Mouse (Mus musculus) myocyte (in vitro differentiated cells): Measurements from ENCODE around the gene Zfp526. TPM values are rescaled to one million over a fixed set of nuclear protein-coding genes. Genes with fewer than 3 reads are reported as not detected.
"Not testable (repeated sequence)": the region's sequence is repeated elsewhere in the genome, so short reads cannot be mapped to it uniquely, and the experiment has no call there.

Experiments
- H3K27me3 ChIP-seq: one replicate; pipeline ENCODE4 v1.6.1; 2011; ENCODE audit not compliant: control insufficient read depth, insufficient read depth, insufficient read length
- H3K36me3 ChIP-seq: one replicate; pipeline ENCODE4 v1.6.1; 2011; ENCODE audit not compliant: control insufficient read depth, insufficient read depth
- H3K4me2 ChIP-seq: one replicate; pipeline ENCODE4 v1.6.1; 2011; ENCODE audit warnings: low read depth, control low read depth
- H3K4me3 ChIP-seq: one replicate; pipeline ENCODE4 v1.5.1; 2011; ENCODE audit warnings: mild to moderate bottlenecking, control low read depth, moderate library complexity
- H3K79me2 ChIP-seq: one replicate; pipeline ENCODE4 v1.6.1; 2011; ENCODE audit not compliant: control insufficient read depth, insufficient read depth
- H3ac ChIP-seq: one replicate; pipeline ENCODE4 v1.6.1; 2011; ENCODE audit not compliant: control insufficient read depth, insufficient read length
- CEBPB ChIP-seq: IDR thresholded peaks from 2 replicates; pipeline ENCODE4 v1.6.1; 2011; ENCODE audit warnings: mild to moderate bottlenecking, moderate library complexity; ENCODE audit not compliant: poor library complexity, insufficient read depth, severe bottlenecking
- E2F4 ChIP-seq: IDR thresholded peaks from one replicate; pipeline ENCODE4 v1.6.1; 2011; ENCODE audit warnings: mild to moderate bottlenecking, control low read depth, moderate library complexity; ENCODE audit not compliant: insufficient read depth
- MAX ChIP-seq: IDR thresholded peaks from one replicate; pipeline ENCODE4 v1.6.1; 2011; ENCODE audit warnings: low read depth, mild to moderate bottlenecking, control low read depth
- MYOD1 ChIP-seq, 3 experiments: IDR thresholded peaks; one replicate each; pipeline ENCODE4 v1.6.1; 2011; ENCODE audit warnings: control low read depth in 2 of 3, low read depth in 2 of 3, mild to moderate bottlenecking in 2 of 3, moderate library complexity in 1 of 3; ENCODE audit not compliant: insufficient read length in 2 of 3, control insufficient read depth in 1 of 3
- MYOG ChIP-seq, 3 experiments: IDR thresholded peaks; one replicate each; pipeline ENCODE4 v1.6.1; 2011; ENCODE audit warnings: control low read depth in 2 of 3, low read depth in 2 of 3, mild to moderate bottlenecking in 2 of 3; ENCODE audit not compliant: insufficient read length in 2 of 3, control insufficient read depth in 1 of 3, insufficient read depth in 1 of 3
- POLR2A ChIP-seq: IDR thresholded peaks from one replicate; pipeline ENCODE4 v1.6.1; 2011; ENCODE audit warnings: low read depth, mild to moderate bottlenecking, control low read depth, moderate library complexity; ENCODE audit not compliant: insufficient read length
- POLR2AphosphoS2 ChIP-seq: IDR thresholded peaks from one replicate; pipeline ENCODE4 v1.6.1; 2011; ENCODE audit warnings: low read depth, control low read depth; ENCODE audit not compliant: insufficient read length
- REST ChIP-seq: IDR thresholded peaks from one replicate; pipeline ENCODE4 v1.6.1; 2011; ENCODE audit warnings: mild to moderate bottlenecking, control low read depth, moderate library complexity; ENCODE audit not compliant: insufficient read depth, insufficient read length
- SRF ChIP-seq: IDR thresholded peaks from one replicate; pipeline ENCODE4 v1.6.1; 2011; ENCODE audit warnings: low read depth; ENCODE audit not compliant: control insufficient read depth, insufficient read length
- TCF12 ChIP-seq: IDR thresholded peaks from one replicate; pipeline ENCODE4 v1.6.1; 2011; ENCODE audit warnings: mild to moderate bottlenecking, control low read depth; ENCODE audit not compliant: poor library complexity, insufficient read depth, severe bottlenecking
- TCF3 ChIP-seq: IDR thresholded peaks from one replicate; pipeline ENCODE4 v1.6.1; 2011; ENCODE audit warnings: low read depth, control low read depth; ENCODE audit not compliant: insufficient read length
- USF1 ChIP-seq: IDR thresholded peaks from one replicate; pipeline ENCODE4 v1.6.1; 2011; ENCODE audit warnings: low read depth, mild to moderate bottlenecking, control low read depth, moderate library complexity
- polyA plus RNA-seq: library from polyadenylated mRNA; unstranded; fragments of >200 nt; fragmentation: generic; extraction: Trizol; gene quantifications from one replicate; pipeline ENCODE4 v1.2.1, GENCODE M21; 2012; ENCODE audit warnings: missing spikeins

Gene Zfp526
- polyA plus RNA-seq, 1 experiment, result 5.6 TPM

- Histone ChIP-seq H3K79me2 (peaks cover 38% of the 10 kb centered on the region), H3K4me3 (peak overlapping the region; percentile 84), H3K27me3 (no peaks in the 10 kb centered on the region), H3ac (peak overlapping the region; percentile 27), H3K4me2 (peak overlapping the region; percentile 95), H3K36me3 (no peaks in the 10 kb centered on the region)
- peak in 1 of 3 experiments; percentile 64 for TF ChIP-seq MYOG (IDR thresholded peaks at IDR 0.05; ENCODE audit: control insufficient read depth in 1 of 3, insufficient read depth in 1 of 3, insufficient read length in 2 of 3, low read depth in 2 of 3)
- TF ChIP-seq CEBPB, result no peak
Observed at GRCm38 (mm10) chr7:25251071-25251791, 30.0 kb downstream of the Zfp526 start.

- Histone ChIP-seq H3K4me3 (peak overlapping the region; percentile 84), H3K79me2 (peaks cover 32% of the 10 kb centered on the region), H3K4me2 (peak overlapping the region; percentile 95), H3K36me3 (no peaks in the 10 kb centered on the region), H3ac (no peak overlapping the region), H3K27me3 (no peaks in the 10 kb centered on the region)
- TF ChIP-seq MAX, result no peak
- no peak for TF ChIP-seq MYOG (IDR thresholded peaks at IDR 0.05; ENCODE audit: control insufficient read depth in 1 of 3, insufficient read depth in 1 of 3, insufficient read length in 2 of 3, low read depth in 2 of 3)
- TF ChIP-seq E2F4, result no peak
Observed at GRCm38 (mm10) chr7:25251822-25252221, 30.6 kb downstream of the Zfp526 start.

- no peaks in the 10 kb centered on the region for H3K36me3 ChIP-seq
- no peak for TF ChIP-seq TCF12
- no peak for TF ChIP-seq TCF3
- no peak for TF ChIP-seq POLR2A
- TF ChIP-seq REST, result no peak
- no peak for TF ChIP-seq MYOG (IDR thresholded peaks at IDR 0.05; ENCODE audit: control insufficient read depth in 1 of 3, insufficient read depth in 1 of 3, insufficient read length in 2 of 3, low read depth in 2 of 3)
- no peak for TF ChIP-seq CEBPB
- TF ChIP-seq MAX, result no peak
- no peak for TF ChIP-seq USF1
- TF ChIP-seq E2F4, result no peak
- TF ChIP-seq SRF, result no peak
- no peak for TF ChIP-seq POLR2AphosphoS2
- no peak for TF ChIP-seq MYOD1 (IDR thresholded peaks at IDR 0.05; ENCODE audit: control insufficient read depth in 1 of 3, insufficient read length in 2 of 3, low read depth in 2 of 3)
- no peak overlapping the region for H3K4me2 ChIP-seq
- H3K4me3 ChIP-seq, result no peak overlapping the region
- no peaks in the 10 kb centered on the region for H3K27me3 ChIP-seq
- H3ac ChIP-seq, result no peak overlapping the region
- no peaks in the 10 kb centered on the region for H3K79me2 ChIP-seq
Observed at GRCm38 (mm10) chr7:25261896-25262295, 40.7 kb downstream of the Zfp526 start.

GRCm38 (mm10) chr7:25263968-25264870 is 43.0 kb downstream of the Zfp526 start:
- Histone ChIP-seq H3K79me2 (peaks cover 9% of the 10 kb centered on the region), H3K27me3 (no peaks in the 10 kb centered on the region), H3K4me2 (no peak overlapping the region), H3K4me3 (no peak overlapping the region), H3K36me3 (no peaks in the 10 kb centered on the region), H3ac (no peak overlapping the region)
- TF ChIP-seq POLR2A (no peak), REST (no peak), USF1 (no peak), MYOG (IDR thresholded peaks at IDR 0.05; ENCODE audit: control insufficient read depth in 1 of 3, insufficient read depth in 1 of 3, insufficient read length in 2 of 3, low read depth in 2 of 3) (no peak), CEBPB (no peak), POLR2AphosphoS2 (no peak), E2F4 (no peak), MAX (no peak), MYOD1 (IDR thresholded peaks at IDR 0.05; ENCODE audit: control insufficient read depth in 1 of 3, insufficient read length in 2 of 3, low read depth in 2 of 3) (no peak), TCF3 (no peak), TCF12 (no peak), SRF (no peak)

GRCm38 (mm10) chr7:25265743-25266142 is 44.5 kb downstream of the Zfp526 start:
- not testable (repeated sequence) for H3K27me3 ChIP-seq, H3ac ChIP-seq, H3K4me2 ChIP-seq, H3K36me3 ChIP-seq, H3K4me3 ChIP-seq
- H3K79me2 ChIP-seq, result peaks cover 17% of the 10 kb centered on the region
